Comparison of ENCODE assay signal across 32 mouse cellular contexts in the genomic region with DNA sequence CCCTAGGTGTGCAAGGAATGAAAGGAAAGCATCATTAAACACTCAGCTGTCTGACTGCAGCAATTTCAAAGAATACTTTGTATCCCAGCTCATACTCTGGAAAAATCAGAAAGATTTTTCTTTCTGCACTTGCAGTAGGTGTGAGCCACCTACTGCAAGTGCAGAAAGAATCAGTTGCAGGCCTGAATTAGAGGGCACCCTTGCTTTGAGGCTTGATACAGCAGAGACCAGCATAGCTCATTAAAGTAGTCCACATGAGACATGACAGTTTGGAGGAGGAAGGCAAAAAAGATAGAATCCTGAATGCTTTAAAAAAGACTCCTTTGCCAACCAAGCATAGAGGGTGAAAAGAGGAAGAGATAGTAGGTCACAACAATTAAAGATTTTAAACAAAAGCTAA. TPM values are rescaled to one million over a fixed set of nuclear protein-coding genes. Genes with fewer than 3 reads are reported as not detected.
"Had no signal": no experiment of that assay in that cellular context is flagged by ENCODE, and none has a peak within 500 bp of the region (broad histone marks: within the 10 kb centered on the region; RNA-seq: fewer than 3 reads in every experiment).

No protein-coding gene starts in this region.

- H3K4me2 ChIP-seq: heart, embryonic 12.5 days; hindbrain, embryonic 12.5 days; hindbrain, embryonic 14.5 days; intestine, embryonic 15.5 days; limb, embryonic 13.5 days; limb, embryonic 15.5 days; liver, embryonic 12.5 days had no signal

- H3K9me3 ChIP-seq: heart, embryonic 10.5 days; heart, embryonic 12.5 days; hindbrain, embryonic 10.5 days; hindbrain, embryonic 12.5 days; intestine, embryonic 15.5 days; limb, embryonic 13.5 days; limb, embryonic 15.5 days; liver, embryonic 12.5 days had no signal

- ATAC-seq: hindbrain, embryonic 16.5 days; inflammation-experienced regulatory T-cells, adult 6 months; intestine, embryonic 15.5 days; intestine, postnatal 0 days; liver, embryonic 12.5 days had no signal

- H3K27ac ChIP-seq: gastrocnemius, adult 2 months; heart, embryonic 10.5 days; hindbrain, embryonic 10.5 days; hindbrain, embryonic 12.5 days; hindbrain, embryonic 14.5 days; intestine, embryonic 15.5 days; limb, embryonic 13.5 days; limb, embryonic 15.5 days; liver, embryonic 12.5 days had no signal

- H3K9ac ChIP-seq: heart, embryonic 12.5 days; hindbrain, embryonic 12.5 days; hindbrain, embryonic 14.5 days; intestine, embryonic 15.5 days; limb, embryonic 13.5 days; limb, embryonic 15.5 days; liver, embryonic 12.5 days had no signal

- H3K36me3 ChIP-seq: heart, embryonic 10.5 days; heart, embryonic 12.5 days; hindbrain, embryonic 10.5 days; hindbrain, embryonic 12.5 days; intestine, embryonic 15.5 days; limb, embryonic 13.5 days; limb, embryonic 15.5 days; liver, embryonic 12.5 days had no signal

- DNase-seq: gastrocnemius, adult 2 months; gastrocnemius, postnatal 10 days; gastrocnemius, postnatal 25 days; heart, adult 18-20 months; heart, postnatal 10 days; heart, postnatal 4 days; kidney, adult 18-20 months; kidney, adult 8-10 months; kidney, postnatal 14 days; kidney, postnatal 36 days; layer of hippocampus, adult 9-11 months; layer of hippocampus, postnatal 36 days; left cerebral cortex, postnatal 4 days had no signal

- H3K27me3 ChIP-seq: heart, embryonic 12.5 days; hindbrain, embryonic 12.5 days; intestine, embryonic 15.5 days; limb, embryonic 13.5 days; limb, embryonic 15.5 days; liver, embryonic 12.5 days had no signal

- H3K4me3 ChIP-seq: gastrocnemius, adult 2 months; heart, embryonic 10.5 days; heart, embryonic 12.5 days; hindbrain, embryonic 10.5 days; hindbrain, embryonic 12.5 days; intestine, embryonic 15.5 days; limb, embryonic 13.5 days; limb, embryonic 15.5 days; liver, embryonic 12.5 days had no signal

- H3K4me1 ChIP-seq: heart, embryonic 10.5 days; heart, embryonic 12.5 days; hindbrain, embryonic 10.5 days; hindbrain, embryonic 12.5 days; intestine, embryonic 15.5 days; limb, embryonic 13.5 days; limb, embryonic 15.5 days; liver, embryonic 12.5 days had no signal

RNA-seq across cellular contexts. Expression of gene Csn3, which starts 17.1 kb away (rescaled TPM):
- polyA plus RNA-seq: heart, embryonic 12.5 days; heart, embryonic 14.5 days; heart, embryonic 16.5 days; hindbrain, embryonic 12.5 days; hindbrain, embryonic 14.5 days; hindbrain, embryonic 16.5 days; inflammation-experienced regulatory T-cells, adult 6 months; large intestine, adult 2 months; limb, embryonic 11.5 days; limb, embryonic 15.5 days; liver, adult 2 months had no signal

RNA-seq across cellular contexts. Expression of gene 2310003L06Rik, which starts 26.7 kb away (rescaled TPM):
- polyA plus RNA-seq: heart, embryonic 10.5 days; heart, embryonic 12.5 days; heart, embryonic 14.5 days; heart, embryonic 16.5 days; hindbrain, embryonic 10.5 days; hindbrain, embryonic 12.5 days; hindbrain, embryonic 14.5 days; hindbrain, embryonic 16.5 days; inflammation-experienced regulatory T-cells, adult 6 months; intestine, embryonic 15.5 days; intestine, postnatal 0 days; kidney, embryonic 14.5 days; kidney, embryonic 16.5 days; large intestine, adult 2 months; limb, embryonic 11.5 days; limb, embryonic 13.5 days; limb, embryonic 15.5 days; liver, adult 2 months; liver, embryonic 12.5 days had no signal

RNA-seq across cellular contexts. Expression of gene Gm28434, which starts 26.8 kb away (rescaled TPM):
- polyA plus RNA-seq: heart, embryonic 10.5 days; heart, embryonic 12.5 days; heart, embryonic 14.5 days; heart, embryonic 16.5 days; hindbrain, embryonic 10.5 days; hindbrain, embryonic 12.5 days; hindbrain, embryonic 14.5 days; hindbrain, embryonic 16.5 days; inflammation-experienced regulatory T-cells, adult 6 months; intestine, embryonic 15.5 days; intestine, postnatal 0 days; kidney, embryonic 14.5 days; kidney, embryonic 16.5 days; large intestine, adult 2 months; limb, embryonic 11.5 days; limb, embryonic 13.5 days; limb, embryonic 15.5 days; liver, adult 2 months; liver, embryonic 12.5 days had no signal

RNA-seq across cellular contexts. Expression of gene Cabs1, which starts 36.7 kb away (rescaled TPM):
- polyA plus RNA-seq: heart, embryonic 10.5 days; heart, embryonic 12.5 days; heart, embryonic 14.5 days; heart, embryonic 16.5 days; hindbrain, embryonic 10.5 days; hindbrain, embryonic 12.5 days; hindbrain, embryonic 14.5 days; hindbrain, embryonic 16.5 days; inflammation-experienced regulatory T-cells, adult 6 months; intestine, embryonic 15.5 days; intestine, postnatal 0 days; kidney, embryonic 14.5 days; kidney, embryonic 16.5 days; large intestine, adult 2 months; limb, embryonic 11.5 days; limb, embryonic 13.5 days; limb, embryonic 15.5 days; liver, adult 2 months; liver, embryonic 12.5 days had no signal

RNA-seq across cellular contexts. Expression of gene Odam, which starts 57.7 kb away (rescaled TPM):
- polyA plus RNA-seq: heart, embryonic 10.5 days; heart, embryonic 12.5 days; heart, embryonic 14.5 days; heart, embryonic 16.5 days; hindbrain, embryonic 10.5 days; hindbrain, embryonic 12.5 days; hindbrain, embryonic 14.5 days; hindbrain, embryonic 16.5 days; inflammation-experienced regulatory T-cells, adult 6 months; intestine, embryonic 15.5 days; intestine, postnatal 0 days; kidney, embryonic 14.5 days; kidney, embryonic 16.5 days; large intestine, adult 2 months; limb, embryonic 11.5 days; limb, embryonic 13.5 days; limb, embryonic 15.5 days; liver, adult 2 months; liver, embryonic 12.5 days had no signal
